Mouse (Mus musculus): ENCODE data around the gene Fuk. TPM values are rescaled to one million over a fixed set of nuclear protein-coding genes. Genes with fewer than 3 reads are reported as not detected.
"Not testable (repeated sequence)": the region's sequence is repeated elsewhere in the genome, so short reads cannot be mapped to it uniquely, and the experiment has no call there.

Gene Fuk
- polyA plus RNA-seq, 1 experiment from 2014 or later = 10.1 TPM

DNA sequence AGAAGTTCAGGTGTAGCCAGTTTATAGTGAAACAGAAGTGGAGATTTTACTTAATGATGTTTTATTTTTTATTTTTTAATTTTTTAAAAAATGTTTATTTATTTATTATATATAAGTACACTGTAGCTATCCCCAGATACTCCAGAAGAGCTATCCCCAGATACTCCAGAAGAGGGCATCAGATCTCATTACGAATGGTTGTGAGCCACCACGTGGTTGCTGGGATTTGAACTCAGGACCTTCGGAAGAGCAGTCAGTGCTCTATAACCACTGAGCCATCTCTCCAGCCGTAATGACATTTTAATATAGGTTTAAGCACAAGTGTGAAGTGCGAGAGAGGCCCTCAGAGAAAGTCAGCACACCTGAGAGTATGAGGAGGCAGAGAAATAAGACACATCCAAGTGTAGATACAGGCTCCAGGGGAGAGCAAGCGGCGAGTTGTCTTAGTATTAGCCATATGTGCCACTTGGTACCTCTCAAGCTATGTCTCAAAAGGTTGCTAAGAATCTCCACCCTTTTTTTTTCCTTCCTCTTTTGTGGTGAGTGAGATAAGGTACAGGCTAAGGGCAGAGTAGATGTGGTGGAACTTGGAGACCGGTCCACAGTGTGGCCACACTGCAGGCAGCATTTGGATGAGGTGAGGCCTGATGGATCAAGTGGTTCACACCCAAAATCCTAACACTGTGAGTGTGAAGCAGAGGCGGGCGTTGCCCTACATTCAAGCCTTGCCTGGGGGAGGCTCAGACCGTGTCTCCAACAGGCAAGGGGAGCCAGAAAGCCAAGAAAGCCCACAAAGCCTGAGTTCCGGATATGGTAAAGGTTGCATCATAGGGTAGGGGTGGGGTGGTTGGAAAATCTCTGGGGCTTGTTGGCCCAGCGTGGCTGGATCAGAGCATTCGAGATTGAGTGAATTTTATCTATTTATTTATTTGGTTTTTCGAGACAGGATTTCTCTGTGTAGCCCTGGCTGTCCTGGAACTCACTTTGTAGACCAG lies 9.6 kb upstream of the Fuk start:
- H3K36me3 ChIP-seq (ENCODE audit: insufficient read depth, low read length) = no peaks in the 10 kb centered on the region
- ATAC-seq (replicated peaks; ENCODE audit: low FRiP score, low read depth) (no peak), DNase-seq (ENCODE audit: low spot score) (no peak)
- no peaks in the 10 kb centered on the region for H3K9me3 ChIP-seq (replicated peaks; ENCODE audit: low read length)
- H3K4me1 ChIP-seq (replicated peaks; ENCODE audit: insufficient read depth, low read length) = no peaks in the 10 kb centered on the region
- H3K4me2 ChIP-seq (ENCODE audit: low read length) = no peak overlapping the region
- no peaks in the 10 kb centered on the region for H3K27me3 ChIP-seq (ENCODE audit: insufficient read depth, low read length)
- TF ChIP-seq CTCF (IDR thresholded peaks at IDR 0.05; ENCODE audit: low read depth) = 0 out of 2 replicates have a peak, but pooled peaks have one; percentile 16
- H3K27ac ChIP-seq = no peak overlapping the region
- H3K4me3 ChIP-seq (replicated peaks; ENCODE audit: low read depth, low read length) = no peak overlapping the region
- WGBS = 87% methylated on average over 15 of the region's 15 CpGs
- no peak overlapping the region for H3K9ac ChIP-seq (ENCODE audit: low read depth, low read length)

DNA sequence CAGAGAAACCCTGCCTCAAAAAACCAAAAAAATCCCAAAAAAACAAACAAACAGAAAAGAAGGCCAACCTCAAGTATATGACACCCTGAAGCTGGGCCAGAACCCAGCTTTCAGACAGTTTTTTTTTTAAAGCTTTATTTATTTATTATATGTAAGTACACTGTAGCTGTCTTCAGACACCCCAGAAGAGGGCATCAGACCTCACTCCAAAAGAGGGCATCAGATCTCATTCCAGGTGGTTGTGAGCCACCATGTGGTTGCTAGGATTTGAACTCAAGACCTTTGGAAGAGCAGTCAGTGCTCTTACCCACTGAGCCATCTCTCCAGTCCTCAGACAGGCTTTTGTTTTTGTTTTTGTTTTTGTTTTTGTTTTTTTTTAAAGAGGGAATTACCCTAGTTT lies 7.6 kb upstream of the Fuk start:
- DNase-seq (ENCODE audit: low spot score); ATAC-seq (replicated peaks; ENCODE audit: low FRiP score, low read depth); H3K4me1 ChIP-seq (replicated peaks; ENCODE audit: insufficient read depth, low read length); H3K27ac ChIP-seq; H3K9ac ChIP-seq (ENCODE audit: low read depth, low read length); H3K36me3 ChIP-seq (ENCODE audit: insufficient read depth, low read length); H3K27me3 ChIP-seq (ENCODE audit: insufficient read depth, low read length); H3K9me3 ChIP-seq (replicated peaks; ENCODE audit: low read length); H3K4me3 ChIP-seq (replicated peaks; ENCODE audit: low read depth, low read length); H3K4me2 ChIP-seq (ENCODE audit: low read length): not testable (repeated sequence)

DNA sequence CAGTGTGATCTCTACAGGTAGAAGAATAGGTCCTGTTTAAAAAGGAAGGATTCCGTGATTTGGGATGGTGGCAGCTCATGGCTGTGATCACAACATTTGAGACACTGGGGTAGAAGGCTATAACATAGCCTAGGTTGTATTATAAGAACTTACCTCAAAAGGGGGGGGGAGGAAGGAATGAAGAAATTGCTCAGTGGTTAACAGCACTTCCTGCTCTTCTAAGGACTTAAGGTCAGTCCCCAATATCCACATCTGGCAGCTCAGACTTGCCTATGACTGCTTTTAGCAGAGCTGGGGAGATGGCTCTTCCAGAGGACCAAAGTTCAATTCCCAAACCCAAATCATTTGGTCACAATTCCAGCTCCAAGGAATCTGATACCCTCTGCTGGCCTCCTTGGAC lies 4.4 kb upstream of the Fuk start:
- H3K4me3 ChIP-seq (replicated peaks; ENCODE audit: low read depth, low read length) = no peak overlapping the region
- no peak overlapping the region for H3K4me2 ChIP-seq (ENCODE audit: low read length)
- no peak for TF ChIP-seq CTCF (IDR thresholded peaks at IDR 0.05; ENCODE audit: low read depth)
- H3K36me3 ChIP-seq (ENCODE audit: insufficient read depth, low read length) = no peaks in the 10 kb centered on the region
- H3K4me1 ChIP-seq (replicated peaks; ENCODE audit: insufficient read depth, low read length) = no peaks in the 10 kb centered on the region; the same call in 1 of the 2 replicates
- no peaks in the 10 kb centered on the region for H3K27me3 ChIP-seq (ENCODE audit: insufficient read depth, low read length)
- no peak overlapping the region for H3K9ac ChIP-seq (ENCODE audit: low read depth, low read length)
- H3K9me3 ChIP-seq (replicated peaks; ENCODE audit: low read length) = no peaks in the 10 kb centered on the region
- H3K27ac ChIP-seq = no peak overlapping the region
- DNase-seq (ENCODE audit: low spot score) = no peak
- no peak for ATAC-seq (replicated peaks; ENCODE audit: low FRiP score, low read depth)
- WGBS = 91% methylated on average over 1 of the region's 1 CpGs

DNA sequence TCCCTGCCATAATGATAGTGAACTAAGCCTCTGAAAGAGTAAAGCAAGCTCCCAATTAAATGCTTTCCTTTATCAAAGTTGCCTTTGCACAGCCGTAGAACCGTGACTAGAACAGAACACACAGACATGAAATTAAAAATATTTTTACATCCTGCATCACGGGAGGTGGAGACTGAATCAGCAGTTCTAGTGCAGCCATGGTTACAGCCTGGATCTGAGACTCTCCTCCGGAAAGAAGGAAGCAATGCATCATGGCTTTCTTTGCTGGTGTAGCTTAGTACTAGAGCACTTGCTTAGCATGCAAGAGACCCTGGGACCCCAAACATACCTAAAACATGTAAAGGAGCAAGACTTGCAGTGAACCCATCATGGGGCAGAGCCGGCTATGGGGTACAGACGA lies 3.1 kb upstream of the Fuk start:
- Histone ChIP-seq H3K27me3 (ENCODE audit: insufficient read depth, low read length) (no peaks in the 10 kb centered on the region), H3K9me3 (replicated peaks; ENCODE audit: low read length) (no peaks in the 10 kb centered on the region), H3K4me1 (replicated peaks; ENCODE audit: insufficient read depth, low read length) (no peaks in the 10 kb centered on the region; the same call in 1 of the 2 replicates), H3K36me3 (ENCODE audit: insufficient read depth, low read length) (no peaks in the 10 kb centered on the region), H3K4me2 (ENCODE audit: low read length) (no peak overlapping the region), H3K27ac (no peak overlapping the region), H3K9ac (ENCODE audit: low read depth, low read length) (no peak overlapping the region), H3K4me3 (replicated peaks; ENCODE audit: low read depth, low read length) (no peak overlapping the region)
- ATAC-seq (replicated peaks; ENCODE audit: low FRiP score, low read depth) (no peak), DNase-seq (ENCODE audit: low spot score) (no peak)
- TF ChIP-seq CTCF (IDR thresholded peaks at IDR 0.05; ENCODE audit: low read depth) = no peak
- 87% methylated on average over 6 of the region's 6 CpGs for WGBS

DNA sequence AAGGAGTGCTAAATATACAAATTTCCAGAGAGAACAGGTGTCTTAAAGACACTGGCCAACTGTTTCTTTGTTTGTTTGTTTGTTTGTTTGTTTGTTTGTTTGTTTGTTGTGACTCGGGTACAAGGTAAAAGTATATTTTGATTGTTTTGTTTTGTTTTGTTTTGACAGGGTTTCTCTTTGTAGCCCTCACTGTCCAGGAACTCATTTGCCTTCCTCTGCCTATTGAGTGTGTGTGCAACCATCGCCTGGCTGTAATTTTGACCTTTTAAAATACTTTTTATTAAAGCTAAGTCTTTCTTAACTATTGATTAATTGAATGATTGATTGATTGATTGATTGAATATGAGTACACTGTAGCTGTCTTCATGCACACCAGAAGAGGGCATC lies 284 bp upstream of the Fuk start:
- H3K27ac ChIP-seq = no peak overlapping the region
- ATAC-seq (replicated peaks; ENCODE audit: low FRiP score, low read depth) = no peak
- peak overlapping the region; percentile 63 for H3K4me2 ChIP-seq (ENCODE audit: low read length)
- H3K27me3 ChIP-seq (ENCODE audit: insufficient read depth, low read length) = no peaks in the 10 kb centered on the region
- H3K36me3 ChIP-seq (ENCODE audit: insufficient read depth, low read length) = 0 out of 2 replicates have a peak, but pooled peaks cover 3% of the 10 kb centered on the region
- WGBS = 64% methylated on average over 2 of the region's 2 CpGs
- no peaks in the 10 kb centered on the region; the same call in 1 of the 2 replicates for H3K4me1 ChIP-seq (replicated peaks; ENCODE audit: insufficient read depth, low read length)
- no peak for TF ChIP-seq CTCF (IDR thresholded peaks at IDR 0.05; ENCODE audit: low read depth)
- peak overlapping the region; percentile 74 for H3K9ac ChIP-seq (ENCODE audit: low read depth, low read length)
- H3K9me3 ChIP-seq (replicated peaks; ENCODE audit: low read length) = no peaks in the 10 kb centered on the region
- H3K4me3 ChIP-seq (replicated peaks; ENCODE audit: low read depth, low read length) = peak overlapping the region; percentile 71
- no peak for DNase-seq (ENCODE audit: low spot score)

DNA sequence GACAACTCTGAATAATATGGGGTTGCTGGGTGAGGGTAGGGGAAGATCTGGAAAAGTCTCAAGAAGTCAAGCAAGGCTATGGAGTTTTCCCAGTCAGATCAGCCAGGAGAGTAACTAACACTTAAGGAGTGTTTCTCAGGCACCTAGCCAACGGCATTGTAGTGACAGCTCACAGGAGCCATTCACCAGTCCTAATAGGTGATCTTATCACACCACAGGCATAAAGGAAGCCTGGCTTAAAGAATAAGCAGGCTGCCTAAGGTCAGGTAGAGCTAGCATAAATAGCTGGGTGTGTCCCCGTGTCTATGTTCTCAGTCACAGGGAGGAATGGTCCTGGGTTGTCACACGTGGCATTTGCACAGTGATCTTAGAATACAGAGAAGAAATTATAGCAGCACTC lies 1.2 kb downstream of the Fuk start:
- Histone ChIP-seq H3K36me3 (ENCODE audit: insufficient read depth, low read length) (0 out of 2 replicates have a peak, but pooled peaks cover 3% of the 10 kb centered on the region), H3K27me3 (ENCODE audit: insufficient read depth, low read length) (no peaks in the 10 kb centered on the region), H3K4me3 (replicated peaks; ENCODE audit: low read depth, low read length) (no peak overlapping the region), H3K4me1 (replicated peaks; ENCODE audit: insufficient read depth, low read length) (no peaks in the 10 kb centered on the region; the same call in 1 of the 2 replicates), H3K27ac (no peak overlapping the region), H3K9me3 (replicated peaks; ENCODE audit: low read length) (no peaks in the 10 kb centered on the region), H3K9ac (ENCODE audit: low read depth, low read length) (no peak overlapping the region), H3K4me2 (ENCODE audit: low read length) (no peak overlapping the region)
- no peak for ATAC-seq (replicated peaks; ENCODE audit: low FRiP score, low read depth)
- DNase-seq (ENCODE audit: low spot score) = no peak
- WGBS = 58% methylated on average over 3 of the region's 3 CpGs
- TF ChIP-seq CTCF (IDR thresholded peaks at IDR 0.05; ENCODE audit: low read depth) = no peak

Data from kidney, postnatal 0 days (tissue).